Mouse (Mus musculus): Measurements from ENCODE around the gene Nexmif.

DNA sequence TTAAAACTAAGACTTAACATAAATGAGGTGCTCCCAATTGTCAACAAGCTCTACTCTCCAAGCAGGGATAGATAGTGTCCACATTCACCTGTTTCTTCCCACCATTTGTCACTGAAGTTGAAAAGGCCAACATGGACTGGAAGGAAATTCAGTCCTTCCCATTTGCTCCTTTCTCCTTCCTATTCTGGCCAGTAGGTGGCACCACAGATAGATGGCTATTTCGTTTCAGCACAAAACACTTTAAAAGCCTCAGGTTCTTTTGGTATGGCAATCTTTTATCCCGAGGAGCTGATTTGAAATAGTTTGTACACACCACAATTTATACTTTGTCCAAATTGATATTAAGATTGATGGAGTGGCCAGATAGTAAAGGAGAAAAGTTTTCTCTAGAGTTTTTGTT is 21.7 kb downstream of the Nexmif start:
- no peak for TF ChIP-seq MAFK (IDR thresholded peaks at IDR 0.05; ENCODE audit: insufficient read depth, low read depth, low read length)
- no peak for TF ChIP-seq ZC3H11A (IDR thresholded peaks at IDR 0.05; ENCODE audit: borderline replicate concordance, low read depth, low read length)
- no peak for TF ChIP-seq HCFC1 (IDR thresholded peaks at IDR 0.05; ENCODE audit: borderline replicate concordance, insufficient read depth, low read length)
- TF ChIP-seq ZNF384 (IDR thresholded peaks at IDR 0.05; ENCODE audit: low read depth, low read length), result no peak
- no peak for TF ChIP-seq CHD2 (IDR thresholded peaks at IDR 0.05; ENCODE audit: low read depth, low read length)

Data from ES-E14 (cell line).